Mouse (Mus musculus) kidney, adult 18-20 months (tissue): ENCODE measurements around the gene Alpk1.
A peak's percentile ranks its signal among the peaks of the same experiment; 100 is the strongest.

Experiments used
- DNase-seq: peaks from one replicate; pipeline ENCODE4 v3.0.0; 2021

Alpk1 gene

GRCm38 (mm10) chr3:127627956-127628310 is 152.4 kb downstream of the Alpk1 start:
- DNase-seq, result no peak

GRCm38 (mm10) chr3:127627151-127627955 is 153.0 kb downstream of the Alpk1 start:
- DNase-seq, result peak; percentile 15

- no peak for DNase-seq
These were observed 153.8 kb downstream of the Alpk1 start for GRCm38 (mm10) chr3:127626524-127626923.

GRCm38 (mm10) chr3:127625701-127626399 is 154.5 kb downstream of the Alpk1 start:
- peak; percentile 17 for DNase-seq

GRCm38 (mm10) chr3:127625296-127625695 is 155.0 kb downstream of the Alpk1 start:
- DNase-seq, result peak; percentile 74
